Mouse (Mus musculus) cortical plate, adult 2 months (tissue): ENCODE measurements around the gene Cox11.

Experiments
- CTCF ChIP-seq: fragments of 200-500 bp; IDR thresholded peaks from 2 replicates; pipeline ENCODE4 v1.5.1; 2011; ENCODE audit warnings: mild to moderate bottlenecking, control low read depth, low read length; ENCODE audit not compliant: insufficient read depth; ENCODE audit errors: extremely low read depth
- POLR2A ChIP-seq: fragments of 200-500 bp; IDR thresholded peaks from 2 replicates; pipeline ENCODE4 v1.6.1; 2011; ENCODE audit warnings: mild to moderate bottlenecking, low read length, control low read depth; ENCODE audit not compliant: insufficient read depth; ENCODE audit errors: extremely low read depth

GRCm38 (mm10) chr11:90603066-90603465 is 34.9 kb upstream of the Cox11 start:
- TF ChIP-seq CTCF (no peak), POLR2A (no peak)
